Mouse (Mus musculus): ENCODE results near the gene Cabp1.

Cabp1 gene

DNA sequence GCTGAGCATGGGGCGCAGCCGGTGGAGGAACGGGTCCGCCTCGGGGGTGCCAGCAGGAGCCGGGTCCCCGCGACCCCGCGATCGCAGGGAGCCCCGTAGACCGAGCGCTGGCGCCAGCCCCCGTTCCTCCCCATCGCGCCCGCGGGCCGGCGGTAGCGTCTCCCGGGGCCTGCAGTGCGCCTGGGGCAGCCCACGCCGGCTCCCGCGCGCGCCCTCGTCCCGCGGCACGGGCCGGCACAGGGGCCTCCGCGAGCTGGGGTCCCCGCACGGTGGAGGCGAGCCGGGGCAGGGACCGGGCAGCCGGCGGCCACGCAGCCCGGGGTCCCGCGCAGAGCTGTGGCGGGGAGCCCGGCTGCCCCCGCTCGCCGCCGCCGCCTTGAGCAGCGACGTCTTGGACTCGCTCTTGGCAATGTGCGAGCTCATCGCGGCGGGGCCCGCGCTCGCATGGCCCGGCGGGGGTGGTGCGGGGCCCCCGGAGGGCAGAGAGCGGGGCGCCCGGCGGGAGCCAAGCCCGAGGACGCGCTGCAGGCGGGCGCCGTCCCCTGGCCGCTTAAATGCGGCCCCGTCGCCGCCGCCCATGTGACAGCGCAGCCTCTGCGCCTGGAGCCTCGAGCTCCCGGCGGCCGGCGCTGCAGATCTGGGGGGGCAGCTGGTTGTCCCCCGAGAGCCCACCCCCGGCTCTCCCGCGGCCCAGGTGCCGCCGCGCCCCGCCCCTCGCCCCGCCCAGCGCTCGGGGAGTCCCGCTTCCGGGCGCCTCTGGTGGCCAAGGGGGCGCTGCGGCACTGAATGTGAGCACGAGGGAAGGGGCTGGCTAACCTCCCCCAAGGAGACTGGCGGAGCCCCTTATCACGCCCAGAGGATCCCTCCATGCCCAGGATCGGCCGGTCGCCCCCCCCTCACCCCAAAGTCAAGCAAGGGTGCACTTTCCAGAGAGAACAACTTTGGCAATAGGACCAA lies at the start of gene Cabp1:
Cabp1 (minus strand) TSS at position 713 of the 957 bp plus-strand sequence.
- no peak for DNase-seq (ENCODE audit: extremely low read depth, low read depth)

GRCm38 (mm10) chr5:115240191-115240590 lies 46.0 kb upstream of the Cabp1 start:
- no peak for DNase-seq (ENCODE audit: extremely low read depth, low read depth)

- no peak for DNase-seq (ENCODE audit: extremely low read depth, low read depth)
Observed at GRCm38 (mm10) chr5:115238729-115239195, 44.6 kb upstream of the Cabp1 start.

GRCm38 (mm10) chr5:115237803-115238728 lies 43.9 kb upstream of the Cabp1 start:
- peak; percentile 75 for DNase-seq (ENCODE audit: extremely low read depth, low read depth)

- DNase-seq (ENCODE audit: extremely low read depth, low read depth): peak; percentile 60
Observed at GRCm38 (mm10) chr5:115235786-115236263, 41.6 kb upstream of the Cabp1 start, which contains the start of gene Pop5. Gene Pop5, plus strand, starts transcription at chr5:115235836.

DNA sequence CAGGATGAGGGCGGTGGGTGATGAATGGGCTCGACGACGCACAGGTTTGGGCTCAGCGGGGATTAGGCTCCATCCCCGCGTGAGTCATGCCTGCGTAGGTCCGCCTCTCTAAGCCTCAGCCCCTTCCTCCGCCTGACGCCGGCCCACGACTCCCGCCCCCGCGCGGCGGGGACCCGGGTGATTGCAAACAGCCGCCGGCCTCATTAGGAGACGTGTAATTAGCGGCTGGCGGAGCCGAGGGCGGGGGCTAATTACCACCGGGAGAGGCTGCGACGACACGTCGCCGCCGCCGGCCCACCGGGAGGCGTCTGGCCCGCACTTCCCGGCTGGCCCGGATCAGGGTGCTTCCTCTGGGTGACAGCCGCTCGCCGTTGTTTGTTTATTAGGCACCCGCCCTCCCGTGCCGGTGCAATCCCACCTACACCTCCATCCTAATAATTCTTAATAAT lies 41.2 kb upstream of the Cabp1 start:
- DNase-seq (ENCODE audit: extremely low read depth, low read depth): peak; percentile 13

- no peak for DNase-seq (ENCODE audit: extremely low read depth, low read depth)
Observed at GRCm38 (mm10) chr5:115234519-115234918, 40.3 kb upstream of the Cabp1 start.

DNA sequence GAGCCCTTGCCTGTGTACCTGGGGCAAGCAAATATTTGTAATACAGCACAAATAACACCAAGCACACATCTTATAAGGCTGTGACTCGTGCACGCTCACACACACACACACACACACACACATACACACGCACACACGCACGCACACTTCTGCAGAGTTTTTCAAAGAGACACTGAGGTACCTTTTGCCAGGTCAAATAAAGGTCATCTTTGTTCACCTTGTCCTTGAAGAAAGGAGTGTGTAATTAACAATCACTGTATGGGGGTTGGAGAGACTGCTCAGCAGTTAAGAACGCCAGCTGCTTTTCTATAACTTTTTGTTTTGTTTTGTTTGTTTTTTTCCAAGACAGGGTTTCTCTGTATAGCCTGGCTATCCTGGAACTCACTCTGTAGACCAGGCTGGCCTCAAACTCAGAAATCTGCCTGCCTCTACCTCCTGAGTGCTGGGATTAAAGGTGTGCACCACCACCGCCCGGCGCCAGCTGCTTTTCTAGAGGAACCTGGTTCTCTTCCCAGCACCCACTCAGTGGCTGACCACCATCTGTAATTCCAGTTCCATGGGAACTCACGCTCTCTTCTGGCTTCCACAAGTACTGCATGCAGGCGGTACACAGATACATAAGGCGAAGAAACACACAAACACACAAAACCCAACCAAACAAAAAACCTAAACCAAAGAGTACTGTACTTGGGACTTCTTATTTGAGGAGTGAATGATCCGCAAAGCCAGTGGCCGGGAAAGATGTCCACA lies 39.0 kb upstream of the Cabp1 start:
- DNase-seq (ENCODE audit: extremely low read depth, low read depth): no peak

- DNase-seq (ENCODE audit: extremely low read depth, low read depth): no peak
Observed at GRCm38 (mm10) chr5:115232516-115232915, 38.3 kb upstream of the Cabp1 start.

- DNase-seq (ENCODE audit: extremely low read depth, low read depth): no peak
Observed at GRCm38 (mm10) chr5:115231552-115232120, 37.5 kb upstream of the Cabp1 start.

DNA sequence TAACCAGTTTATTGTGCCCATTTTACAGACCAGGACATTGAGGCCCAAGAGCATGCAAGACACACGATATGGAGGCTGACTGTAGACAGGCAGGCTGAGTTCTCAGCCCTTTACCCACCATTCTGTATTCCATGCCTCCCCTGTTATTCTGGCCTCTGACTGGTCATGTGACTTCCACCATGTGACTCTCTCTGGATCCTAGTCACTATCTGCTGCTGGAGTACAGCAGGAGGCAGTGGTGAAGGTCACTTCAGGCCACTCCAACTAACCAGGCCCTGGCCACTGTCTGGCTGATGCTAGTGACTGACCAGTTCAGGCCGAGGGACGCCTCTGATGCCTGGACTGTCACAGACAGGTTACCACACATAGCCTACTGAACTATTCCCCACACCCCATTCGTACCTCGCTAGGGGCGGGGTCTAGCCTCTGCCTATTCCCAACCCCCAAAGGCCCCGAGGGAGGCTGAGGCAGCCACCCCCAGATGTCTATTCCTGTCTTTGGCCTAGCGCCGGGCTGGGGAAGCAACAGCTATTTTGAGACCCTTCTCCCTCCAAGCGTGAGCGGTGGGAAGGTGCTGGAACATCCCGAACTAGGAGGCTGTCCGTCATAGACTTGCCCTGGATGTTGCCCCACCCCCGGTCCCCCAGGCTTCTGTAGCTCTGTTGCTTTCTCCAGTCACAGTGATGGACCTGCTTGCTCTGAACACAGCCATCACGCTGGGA lies 36.8 kb upstream of the Cabp1 start:
- no peak for DNase-seq (ENCODE audit: extremely low read depth, low read depth)

DNA sequence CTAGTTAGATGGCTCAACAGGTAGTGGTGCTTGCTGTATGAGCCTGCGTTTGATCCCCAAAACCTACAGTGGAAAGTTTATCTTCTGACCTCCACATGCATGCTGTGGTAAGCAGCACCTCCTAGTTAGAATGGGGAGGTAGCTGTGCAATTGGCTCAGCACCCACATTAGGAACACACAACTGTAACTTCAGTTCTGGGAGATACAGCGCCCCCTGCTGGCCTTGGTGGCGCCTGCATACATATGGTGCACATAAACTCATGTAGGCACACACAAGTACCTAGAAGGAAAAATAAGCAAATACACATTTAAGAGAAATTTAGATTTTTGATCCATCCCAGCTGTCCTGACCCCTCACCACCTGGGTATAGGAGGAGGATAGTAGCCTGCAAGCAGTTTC lies 28.3 kb upstream of the Cabp1 start:
- no peak for DNase-seq (ENCODE audit: extremely low read depth, low read depth)

DNA sequence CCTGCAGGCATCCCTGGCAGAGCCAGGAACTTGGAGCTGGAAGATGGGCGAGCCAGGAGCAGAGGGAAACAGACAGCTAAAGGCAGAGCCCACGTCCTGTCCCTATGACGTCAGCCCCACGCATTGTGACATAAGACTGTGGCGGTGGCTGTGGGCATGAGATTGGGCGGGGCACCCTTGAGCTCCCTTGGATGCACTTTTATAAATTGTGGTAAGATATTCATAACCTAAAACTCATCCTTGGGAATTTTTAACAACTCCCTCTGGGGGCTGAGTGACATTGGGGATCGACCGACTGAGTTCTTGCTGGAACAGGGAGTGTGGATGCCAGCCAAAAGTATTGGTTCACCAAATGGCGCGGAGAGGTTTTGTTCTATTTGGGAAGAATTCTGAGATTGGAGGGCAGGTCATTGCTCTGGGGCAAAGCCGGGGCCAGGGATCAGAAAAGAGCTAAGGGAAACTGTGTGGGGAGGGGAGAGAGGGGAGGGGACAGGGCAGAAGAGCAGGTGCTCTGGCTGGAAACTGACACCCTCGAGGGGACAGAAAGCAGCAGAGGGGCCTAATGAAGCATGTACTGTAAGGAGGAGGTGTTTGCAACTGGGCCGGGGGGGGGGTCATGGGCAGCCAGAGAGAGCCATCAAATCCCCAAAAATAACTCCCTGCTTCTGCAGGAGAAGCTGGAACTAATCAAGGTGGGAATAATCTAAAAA lies 26.9 kb upstream of the Cabp1 start:
- DNase-seq (ENCODE audit: extremely low read depth, low read depth): no peak

GRCm38 (mm10) chr5:115217998-115218397 lies 23.8 kb upstream of the Cabp1 start:
- DNase-seq (ENCODE audit: extremely low read depth, low read depth): peak; percentile 44

- no peak for DNase-seq (ENCODE audit: extremely low read depth, low read depth)
Observed at GRCm38 (mm10) chr5:115215273-115216185, 21.3 kb upstream of the Cabp1 start.

GRCm38 (mm10) chr5:115214864-115215263 lies 20.7 kb upstream of the Cabp1 start:
- DNase-seq (ENCODE audit: extremely low read depth, low read depth): no peak

DNA sequence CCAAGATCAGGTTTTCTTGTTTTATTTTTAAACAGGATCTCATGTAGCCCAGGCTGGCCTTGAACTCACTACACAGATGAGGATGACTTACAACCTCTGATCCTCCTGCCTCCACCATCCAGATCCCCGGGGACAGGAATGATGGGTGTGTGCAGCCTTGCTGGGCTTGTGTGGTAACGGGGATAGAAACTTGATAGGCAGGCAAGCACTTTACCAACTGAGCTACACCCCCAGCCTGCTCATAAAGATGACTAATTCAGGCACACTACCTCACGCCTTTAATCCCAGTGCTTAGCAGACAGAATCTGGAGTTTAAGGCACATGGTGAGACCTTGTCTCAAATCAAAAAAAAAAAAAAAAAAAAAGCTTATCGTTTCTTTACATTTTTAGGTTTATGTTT lies 18.7 kb upstream of the Cabp1 start:
- no peak for DNase-seq (ENCODE audit: extremely low read depth, low read depth)

DNA sequence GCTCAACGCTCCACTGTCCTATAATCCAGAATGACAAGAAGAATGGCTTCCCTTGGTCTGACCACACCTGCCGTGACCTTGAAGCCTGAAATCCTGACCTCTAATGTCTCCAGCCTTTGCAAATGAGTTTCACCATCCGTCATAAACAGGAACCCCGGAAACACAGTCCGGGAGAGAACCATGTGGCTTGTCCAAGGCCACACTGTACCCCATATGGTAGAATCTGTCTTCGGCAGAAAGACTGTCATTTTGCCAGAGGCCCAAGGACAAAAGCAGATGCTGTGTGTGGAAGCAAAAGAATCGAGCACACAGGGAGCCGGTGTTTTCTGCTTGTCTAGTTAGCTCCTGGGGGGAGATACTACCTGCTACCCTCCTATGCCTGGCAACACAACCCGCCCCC lies 18.3 kb upstream of the Cabp1 start:
- DNase-seq (ENCODE audit: extremely low read depth, low read depth): no peak

Measured in MEL-GATA-1-ER (cell line).